Mouse (Mus musculus) monocyte, adult 5-6 weeks (primary cell): Measurements from ENCODE around the gene Pea15a. TPM values are rescaled to one million over a fixed set of nuclear protein-coding genes. Genes with fewer than 3 reads are reported as not detected.
"Not testable (repeated sequence)": the region's sequence is repeated elsewhere in the genome, so short reads cannot be mapped to it uniquely, and the experiment has no call there.

Experiments used
- ATAC-seq: fragments of 153-309, 156-312 bp; replicated peaks from 2 replicates; pipeline ENCODE4 v1.8.0; 2017; ENCODE audit warnings: mild to moderate bottlenecking; ENCODE audit not compliant: low TSS enrichment, insufficient number of reproducible peaks, severe bottlenecking, poor library complexity, low FRiP score
- total RNA-seq: library from RNA; stranded (forward); fragments of 200-1000, 200-491, 200-594 nt; gene quantifications from 3 replicates; pipeline ENCODE4 v1.2.3, GENCODE M21; 2017

Pea15a gene
- total RNA-seq, result 23.3 to 71.6 TPM (median 23.9 TPM) in 3 replicates

- peak; percentile 44 for ATAC-seq
Observed at GRCm38 (mm10) chr1:172206141-172206917, at the start of gene Pea15a. Pea15a (minus strand) TSS chr1:172206804.

- ATAC-seq, result no peak
Observed at GRCm38 (mm10) chr1:172247679-172248078, 41.1 kb upstream of the Pea15a start.

- ATAC-seq, result no peak
Observed at GRCm38 (mm10) chr1:172247216-172247615, 40.6 kb upstream of the Pea15a start.

GRCm38 (mm10) chr1:172244645-172245044 lies 38.0 kb upstream of the Pea15a start:
- not testable (repeated sequence) for ATAC-seq

- no peak for ATAC-seq
Observed at GRCm38 (mm10) chr1:172243547-172244205, 37.1 kb upstream of the Pea15a start.

- ATAC-seq, result no peak
Observed at GRCm38 (mm10) chr1:172242401-172242800, 35.8 kb upstream of the Pea15a start.

GRCm38 (mm10) chr1:172240945-172241708 lies 34.5 kb upstream of the Pea15a start:
- peak; percentile 72 for ATAC-seq

GRCm38 (mm10) chr1:172229215-172229614 lies 22.6 kb upstream of the Pea15a start:
- ATAC-seq, result no peak

- ATAC-seq, result no peak
Observed at GRCm38 (mm10) chr1:172228209-172228608, 21.6 kb upstream of the Pea15a start.

GRCm38 (mm10) chr1:172221297-172222063 lies 14.9 kb upstream of the Pea15a start:
- no peak for ATAC-seq

- ATAC-seq, result no peak
Observed at GRCm38 (mm10) chr1:172220414-172220813, 13.8 kb upstream of the Pea15a start.

- no peak for ATAC-seq
Observed at GRCm38 (mm10) chr1:172219451-172220406, 13.1 kb upstream of the Pea15a start, which contains the start of gene Casq1. Casq1 (minus strand) TSS chr1:172219868.

GRCm38 (mm10) chr1:172218164-172218910 lies 11.7 kb upstream of the Pea15a start:
- ATAC-seq, result no peak

GRCm38 (mm10) chr1:172217148-172217547 lies 10.5 kb upstream of the Pea15a start:
- peak; percentile 96 for ATAC-seq

GRCm38 (mm10) chr1:172214748-172215147 lies 8.1 kb upstream of the Pea15a start:
- no peak for ATAC-seq

GRCm38 (mm10) chr1:172213771-172214170 lies 7.2 kb upstream of the Pea15a start:
- no peak for ATAC-seq

GRCm38 (mm10) chr1:172212776-172213175 lies 6.2 kb upstream of the Pea15a start:
- no peak for ATAC-seq
